14 mouse cellular contexts compared by ENCODE assay signal in genomic region chr8:91352598-91352997, GRCm38 (mm10).
"Had no signal": no experiment of that assay in that cellular context is flagged by ENCODE, and none has a peak within 500 bp of the region (broad histone marks: within the 10 kb centered on the region; RNA-seq: fewer than 3 reads in every experiment).

No protein-coding gene starts in this region.

- H3K27me3 ChIP-seq: limb, embryonic 15.5 days; midbrain, embryonic 13.5 days; neural tube, embryonic 15.5 days had no signal

- DNase-seq: kidney, adult 8-10 months; kidney, postnatal 36 days; layer of hippocampus, adult 9-11 months; layer of hippocampus, postnatal 36 days; lung, adult 2 months; lung, postnatal 36 days; right cerebral cortex, adult 18-20 months; right cerebral cortex, postnatal 25 days; thymus, adult 18-20 months; thymus, postnatal 14 days had no signal

- H3K9ac ChIP-seq: limb, embryonic 15.5 days; midbrain, embryonic 13.5 days; neural tube, embryonic 15.5 days had no signal

- ATAC-seq: midbrain, embryonic 13.5 days had no signal

- H3K4me2 ChIP-seq: limb, embryonic 15.5 days; midbrain, embryonic 13.5 days; neural tube, embryonic 15.5 days had no signal

- H3K27ac ChIP-seq: limb, embryonic 15.5 days; midbrain, embryonic 13.5 days; neural tube, embryonic 15.5 days had no signal

- H3K4me3 ChIP-seq: limb, embryonic 15.5 days; midbrain, embryonic 13.5 days; myocyte; neural tube, embryonic 15.5 days had no signal

- H3K36me3 ChIP-seq: limb, embryonic 15.5 days; neural tube, embryonic 15.5 days had no signal

- H3K9me3 ChIP-seq: limb, embryonic 15.5 days; midbrain, embryonic 13.5 days; neural tube, embryonic 15.5 days had no signal
